Mouse (Mus musculus): ENCODE results near the gene Ankrd13a.

GRCm38 (mm10) chr5:114747521-114747920 is 27.0 kb upstream of the Ankrd13a start:
- TF ChIP-seq CTCF (IDR thresholded peaks at IDR 0.05; ENCODE audit: insufficient read depth, low read length): no peak
- no peak for TF ChIP-seq POLR2A (IDR thresholded peaks at IDR 0.05; ENCODE audit: borderline replicate concordance, extremely low read depth, low read depth, low read length)
